Mouse (Mus musculus): ENCODE results near the gene Mrps18c. TPM values are rescaled to one million over a fixed set of nuclear protein-coding genes. Genes with fewer than 3 reads are reported as not detected.

Mrps18c gene
- polyA plus RNA-seq, 1 experiment from 2014 or later = 217 TPM

GRCm38 (mm10) chr5:100835862-100836538 is 37.6 kb downstream of the Mrps18c start:
- no peaks in the 10 kb centered on the region for H3K36me3 ChIP-seq (replicated peaks)
- H3K4me3 ChIP-seq = no peak overlapping the region

GRCm38 (mm10) chr5:100837907-100838306 is 39.5 kb downstream of the Mrps18c start:
- H3K36me3 ChIP-seq (replicated peaks) = no peaks in the 10 kb centered on the region
- WGBS = 93% methylated on average over 7 of the region's 7 CpGs
- peaks cover 6% of the 10 kb centered on the region; the same call in 1 of the 2 replicates for H3K9me3 ChIP-seq
- no peak overlapping the region for H3K4me3 ChIP-seq
- H3K27ac ChIP-seq = no peak overlapping the region
- DNase-seq (ENCODE audit: extremely low spot score, low spot score) = no peak
- peaks cover 2% of the 10 kb centered on the region; the same call in 1 of the 2 replicates for H3K27me3 ChIP-seq (ENCODE audit: poor library complexity, severe bottlenecking)
- H3K4me1 ChIP-seq = no peaks in the 10 kb centered on the region

More at GRCm38 (mm10) chr5:100835862-100836538, 37.6 kb downstream of the Mrps18c start:
- WGBS = 81% methylated on average over 9 of the region's 9 CpGs
- Histone ChIP-seq H3K4me1 (no peaks in the 10 kb centered on the region), H3K9me3 (no peaks in the 10 kb centered on the region), H3K27me3 (ENCODE audit: poor library complexity, severe bottlenecking) (no peaks in the 10 kb centered on the region), H3K27ac (no peak overlapping the region)
- no peak for DNase-seq (ENCODE audit: extremely low spot score, low spot score)

- Histone ChIP-seq H3K36me3 (replicated peaks) (no peaks in the 10 kb centered on the region), H3K4me1 (peaks cover 22% of the 10 kb centered on the region), H3K9me3 (peaks cover 6% of the 10 kb centered on the region; the same call in 1 of the 2 replicates), H3K27ac (no peak overlapping the region), H3K27me3 (ENCODE audit: poor library complexity, severe bottlenecking) (peaks cover 62% of the 10 kb centered on the region), H3K4me3 (no peak overlapping the region)
- WGBS = 54% methylated on average over 3 of the region's 3 CpGs
- DNase-seq (ENCODE audit: extremely low spot score, low spot score) = no peak
These were observed 46.1 kb downstream of the Mrps18c start for GRCm38 (mm10) chr5:100844485-100844884.

GRCm38 (mm10) chr5:100845485-100845847 is 47.0 kb downstream of the Mrps18c start, which contains the start of gene Gpat3:
Gene Gpat3 (plus strand): TSS chr5:100845713.
- peak within 1 kb of the TSS; percentile 60 for H3K27ac ChIP-seq
- peak within 1 kb of the TSS; percentile 69 for H3K4me3 ChIP-seq
- H3K4me1 ChIP-seq = peaks cover 22% of the 10 kb centered on the region
- no peaks in the 10 kb centered on the region for H3K36me3 ChIP-seq (replicated peaks)
- no peak for DNase-seq (ENCODE audit: extremely low spot score, low spot score)
- peaks cover 6% of the 10 kb centered on the region; the same call in 1 of the 2 replicates for H3K9me3 ChIP-seq
- H3K27me3 ChIP-seq (ENCODE audit: poor library complexity, severe bottlenecking) = peaks cover 62% of the 10 kb centered on the region
- 0% methylated on average over 16 of the region's 16 CpGs for WGBS

GRCm38 (mm10) chr5:100845848-100846598 is 47.6 kb downstream of the Mrps18c start:
- WGBS = under 1% methylated on average over 51 of the region's 52 CpGs
- Histone ChIP-seq H3K27ac (peak overlapping the region; percentile 60), H3K4me3 (peak overlapping the region; percentile 69), H3K36me3 (replicated peaks) (no peaks in the 10 kb centered on the region), H3K27me3 (ENCODE audit: poor library complexity, severe bottlenecking) (peaks cover 62% of the 10 kb centered on the region), H3K4me1 (peaks cover 22% of the 10 kb centered on the region), H3K9me3 (peaks cover 6% of the 10 kb centered on the region; the same call in 1 of the 2 replicates)
- DNase-seq (ENCODE audit: extremely low spot score, low spot score) = peak; percentile 63

DNA sequence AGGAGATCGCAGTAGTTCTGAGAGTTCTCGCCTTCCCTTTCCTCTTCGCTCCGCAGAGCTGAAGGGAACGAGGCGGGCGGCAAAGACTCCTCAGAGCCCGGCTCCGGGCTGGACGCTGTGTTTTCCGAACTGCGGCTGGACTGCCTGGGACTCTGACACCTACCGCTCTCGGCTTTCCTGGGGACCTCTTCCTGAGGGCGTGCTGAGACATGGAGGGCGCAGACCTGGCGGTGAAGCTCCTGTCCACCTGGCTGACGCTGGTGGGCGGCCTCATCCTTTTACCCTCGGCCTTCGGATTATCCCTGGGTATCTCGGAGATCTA is 48.1 kb downstream of the Mrps18c start:
- H3K9me3 ChIP-seq = peaks cover 6% of the 10 kb centered on the region; the same call in 1 of the 2 replicates
- no peaks in the 10 kb centered on the region for H3K36me3 ChIP-seq (replicated peaks)
- H3K27ac ChIP-seq = peak overlapping the region; percentile 60; the same call in 1 of the 2 replicates
- peaks cover 22% of the 10 kb centered on the region for H3K4me1 ChIP-seq
- H3K4me3 ChIP-seq = peak overlapping the region; percentile 69
- WGBS = under 1% methylated on average over 22 of the region's 22 CpGs
- no peak for DNase-seq (ENCODE audit: extremely low spot score, low spot score)
- H3K27me3 ChIP-seq (ENCODE audit: poor library complexity, severe bottlenecking) = peaks cover 62% of the 10 kb centered on the region

DNA sequence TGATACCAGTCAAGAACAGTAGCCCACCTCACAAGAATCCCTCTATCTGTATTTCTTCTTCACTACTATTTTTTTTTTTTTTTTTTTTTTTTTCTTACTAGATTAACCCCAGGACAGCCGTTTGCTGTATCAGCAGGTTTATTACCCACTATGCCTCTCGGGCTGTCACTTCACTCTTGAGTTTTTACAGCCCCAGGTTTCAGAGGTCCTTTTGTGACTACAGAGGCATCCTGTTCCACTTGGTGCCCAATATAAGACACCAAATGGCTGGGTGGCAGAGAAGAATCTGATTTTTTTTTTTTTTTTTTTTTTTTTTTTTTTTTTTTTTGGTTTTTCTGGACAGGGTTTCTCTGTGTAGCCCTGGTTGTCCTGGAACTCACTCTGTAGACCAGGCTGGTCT is 48.7 kb downstream of the Mrps18c start:
- Histone ChIP-seq H3K9me3 (no peaks in the 10 kb centered on the region; the same call in 1 of the 2 replicates), H3K4me1 (peaks cover 22% of the 10 kb centered on the region), H3K36me3 (replicated peaks) (no peaks in the 10 kb centered on the region), H3K4me3 (peak overlapping the region; percentile 69; the same call in 1 of the 2 replicates), H3K27me3 (ENCODE audit: poor library complexity, severe bottlenecking) (peaks cover 62% of the 10 kb centered on the region), H3K27ac (no peak overlapping the region)
- DNase-seq (ENCODE audit: extremely low spot score, low spot score) = no peak
- WGBS = 17% methylated on average over 2 of the region's 2 CpGs

DNA sequence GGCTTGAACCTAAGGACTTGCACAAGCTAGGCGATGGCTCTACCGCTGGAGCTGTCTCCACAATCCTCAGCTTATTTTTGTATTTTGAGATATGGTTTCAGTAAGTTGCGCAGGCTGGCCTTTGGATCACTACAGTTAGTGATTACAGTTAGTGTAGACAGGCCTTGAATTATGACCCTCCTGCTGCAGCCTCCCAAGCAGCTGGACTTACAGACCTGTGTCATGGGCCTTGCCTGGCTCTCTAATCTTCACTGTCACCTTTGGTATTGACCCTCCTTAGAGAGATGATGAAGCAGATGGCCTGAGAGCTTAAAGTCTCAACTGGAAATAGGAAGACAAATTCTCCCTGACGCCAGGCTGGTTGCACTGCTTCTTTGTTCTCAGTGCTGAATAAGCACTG is 55.5 kb downstream of the Mrps18c start:
- Histone ChIP-seq H3K27me3 (ENCODE audit: poor library complexity, severe bottlenecking) (peaks cover under 1% of the 10 kb centered on the region; the same call in 1 of the 2 replicates), H3K4me1 (no peaks in the 10 kb centered on the region), H3K9me3 (no peaks in the 10 kb centered on the region), H3K27ac (no peak overlapping the region), H3K4me3 (no peak overlapping the region), H3K36me3 (replicated peaks) (no peaks in the 10 kb centered on the region)
- DNase-seq (ENCODE audit: extremely low spot score, low spot score) = no peak
- 94% methylated on average over 4 of the region's 4 CpGs for WGBS

Other genes starting within 250 kb of the Mrps18c start
- gene Plac8, start 226.4 kb upstream of the Mrps18c start, polyA plus RNA-seq (2016; fragmentation: Nextera tagmentation; extraction: Ambion mirVana) = 2.5 and 2.9 TPM in 2 replicates
- gene Coq2, start 123.5 kb upstream of the Mrps18c start, polyA plus RNA-seq (2016; fragmentation: Nextera tagmentation; extraction: Ambion mirVana) = 53.2 and 56.2 TPM in 2 replicates
- gene Hpse, start 78.9 kb upstream of the Mrps18c start, polyA plus RNA-seq (2016; fragmentation: Nextera tagmentation; extraction: Ambion mirVana) = 0.59 and 0.79 TPM in 2 replicates
- 26.0 and 26.7 TPM in 2 replicates for gene Helq, start within 50 bp of the Mrps18c start, polyA plus RNA-seq (2016; fragmentation: Nextera tagmentation; extraction: Ambion mirVana)
- gene Abraxas1, start 22.3 kb downstream of the Mrps18c start, polyA plus RNA-seq (2016; fragmentation: Nextera tagmentation; extraction: Ambion mirVana) = 32.8 and 36.0 TPM in 2 replicates
- 0.23 and 0.41 TPM in 2 replicates for gene Gpat3, start 47.1 kb downstream of the Mrps18c start, polyA plus RNA-seq (2016; fragmentation: Nextera tagmentation; extraction: Ambion mirVana)

Measured in forebrain, embryonic 10.5 days (tissue).